Mouse (Mus musculus) hindlimb bud, embryonic 11.5 days (tissue): ENCODE data around the gene Mcrip2.
A peak's percentile ranks its signal among the peaks of the same experiment; 100 is the strongest.
"Not testable (repeated sequence)": the region's sequence is repeated elsewhere in the genome, so short reads cannot be mapped to it uniquely, and the experiment has no call there.

ENCODE experiments used
- DNase-seq: peaks from one replicate; pipeline ENCODE4 v3.0.0-alpha.2; 2012; ENCODE audit warnings: low read depth, low spot score; ENCODE audit errors: extremely low spot score

Mcrip2 gene

DNA sequence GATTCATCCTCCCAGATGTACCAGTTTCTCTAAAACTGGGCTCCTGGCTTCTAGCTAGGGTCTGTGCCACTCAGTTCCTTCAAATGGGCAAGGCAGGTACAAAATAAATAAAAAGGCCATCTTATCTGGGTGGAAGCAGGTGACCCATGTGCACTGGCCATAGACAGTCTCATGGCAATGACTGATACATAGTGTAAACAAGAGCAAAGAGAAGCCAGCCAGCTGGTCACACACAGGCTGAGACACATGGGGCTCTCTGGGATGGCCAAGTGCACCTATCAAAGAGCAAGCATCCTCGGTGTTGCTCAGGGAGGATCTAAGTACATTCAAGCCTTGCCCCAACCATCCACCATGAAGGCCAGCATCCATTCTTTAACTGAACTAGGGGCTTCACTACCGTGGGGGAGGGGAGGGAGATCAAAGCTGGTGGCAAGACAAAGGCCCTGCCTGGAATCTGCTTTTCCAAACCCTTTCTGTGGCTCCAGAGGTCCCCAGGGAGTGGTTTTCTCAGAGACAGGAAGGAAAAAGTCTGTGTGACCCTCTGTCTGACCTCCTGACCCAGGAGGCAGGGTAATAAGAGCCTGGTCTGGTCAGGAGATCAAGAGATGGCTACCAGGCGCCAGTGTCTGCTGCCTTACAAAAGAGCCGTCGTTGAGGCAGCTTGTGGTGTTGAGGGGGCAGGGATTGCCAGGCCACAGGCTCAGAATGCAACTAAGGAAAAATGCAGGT is 12.5 kb upstream of the Mcrip2 start:
- DNase-seq = no peak

DNA sequence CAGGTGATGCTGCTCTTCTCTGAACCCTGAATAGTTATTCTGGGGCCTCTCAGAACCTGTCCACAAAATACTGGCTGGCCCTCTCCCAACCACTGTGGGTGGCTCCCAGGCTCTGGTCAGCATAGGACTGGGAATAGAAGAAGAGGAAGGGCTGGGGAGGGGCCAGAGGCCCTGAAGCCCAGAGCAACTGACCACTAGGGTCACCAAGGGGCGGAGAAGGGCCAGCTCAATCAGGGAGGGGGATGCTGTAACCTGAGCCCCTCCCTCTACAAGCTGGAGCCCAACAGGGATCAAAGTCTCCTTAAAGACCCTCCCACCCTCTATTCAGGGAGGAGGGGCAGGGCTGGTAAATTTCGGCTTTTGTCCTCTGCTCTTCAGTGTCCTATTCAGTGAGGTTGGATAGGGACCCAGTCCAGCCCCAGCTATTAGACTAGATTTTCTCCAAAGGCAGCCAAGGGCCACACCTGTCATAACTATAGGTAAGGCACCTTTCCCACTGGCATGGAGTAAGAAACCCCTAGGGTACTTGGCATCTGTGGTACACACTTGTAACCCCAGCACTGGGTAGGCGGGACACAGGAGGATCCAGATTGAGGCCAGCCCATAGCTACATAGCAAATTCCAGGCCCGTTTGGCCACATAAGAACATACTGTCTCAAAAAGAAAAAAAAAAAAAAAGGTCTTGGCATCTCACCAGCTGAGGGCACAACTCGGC is 11.8 kb upstream of the Mcrip2 start, which contains the start of gene Wfikkn1:
Wfikkn1 (minus strand) TSS at position 663 of the 715 bp plus-strand sequence.
- DNase-seq = no peak

GRCm38 (mm10) chr17:25879750-25880149 is 11.2 kb upstream of the Mcrip2 start:
- no peak for DNase-seq

GRCm38 (mm10) chr17:25879261-25879660 is 10.7 kb upstream of the Mcrip2 start:
- DNase-seq = no peak

GRCm38 (mm10) chr17:25878611-25879180 is 10.1 kb upstream of the Mcrip2 start:
- no peak for DNase-seq

GRCm38 (mm10) chr17:25877741-25878610 is 9.4 kb upstream of the Mcrip2 start:
- no peak for DNase-seq

- DNase-seq = no peak
Measured at GRCm38 (mm10) chr17:25877025-25877424, 8.5 kb upstream of the Mcrip2 start.

DNA sequence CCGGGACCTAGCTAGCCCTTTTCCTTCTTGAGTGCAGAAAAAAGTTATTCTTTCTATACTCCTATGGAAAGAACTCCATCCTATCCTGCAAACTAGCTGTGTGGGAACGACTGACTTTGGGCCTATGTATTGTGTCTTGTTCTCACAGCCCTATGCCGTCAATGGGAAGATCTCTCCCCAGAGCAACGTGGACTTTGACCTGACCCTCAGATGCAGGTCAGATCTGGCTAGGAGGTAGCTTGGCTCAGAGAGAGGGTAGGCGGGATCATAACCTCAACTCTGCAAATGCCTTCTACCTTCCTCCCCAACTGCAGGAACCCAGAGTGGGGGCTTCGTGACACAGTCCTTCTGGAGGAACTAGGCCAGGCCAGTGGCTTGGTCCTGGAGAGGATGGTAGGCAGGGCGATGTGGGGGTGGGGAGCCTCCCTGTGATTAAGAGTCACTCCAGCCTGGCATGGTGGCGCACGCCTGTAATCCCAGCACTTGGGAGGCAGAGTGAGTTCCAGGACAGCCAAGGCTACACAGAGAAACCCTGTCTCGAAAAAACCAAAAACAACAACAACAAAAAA is 7.9 kb upstream of the Mcrip2 start:
- DNase-seq = no peak

DNA sequence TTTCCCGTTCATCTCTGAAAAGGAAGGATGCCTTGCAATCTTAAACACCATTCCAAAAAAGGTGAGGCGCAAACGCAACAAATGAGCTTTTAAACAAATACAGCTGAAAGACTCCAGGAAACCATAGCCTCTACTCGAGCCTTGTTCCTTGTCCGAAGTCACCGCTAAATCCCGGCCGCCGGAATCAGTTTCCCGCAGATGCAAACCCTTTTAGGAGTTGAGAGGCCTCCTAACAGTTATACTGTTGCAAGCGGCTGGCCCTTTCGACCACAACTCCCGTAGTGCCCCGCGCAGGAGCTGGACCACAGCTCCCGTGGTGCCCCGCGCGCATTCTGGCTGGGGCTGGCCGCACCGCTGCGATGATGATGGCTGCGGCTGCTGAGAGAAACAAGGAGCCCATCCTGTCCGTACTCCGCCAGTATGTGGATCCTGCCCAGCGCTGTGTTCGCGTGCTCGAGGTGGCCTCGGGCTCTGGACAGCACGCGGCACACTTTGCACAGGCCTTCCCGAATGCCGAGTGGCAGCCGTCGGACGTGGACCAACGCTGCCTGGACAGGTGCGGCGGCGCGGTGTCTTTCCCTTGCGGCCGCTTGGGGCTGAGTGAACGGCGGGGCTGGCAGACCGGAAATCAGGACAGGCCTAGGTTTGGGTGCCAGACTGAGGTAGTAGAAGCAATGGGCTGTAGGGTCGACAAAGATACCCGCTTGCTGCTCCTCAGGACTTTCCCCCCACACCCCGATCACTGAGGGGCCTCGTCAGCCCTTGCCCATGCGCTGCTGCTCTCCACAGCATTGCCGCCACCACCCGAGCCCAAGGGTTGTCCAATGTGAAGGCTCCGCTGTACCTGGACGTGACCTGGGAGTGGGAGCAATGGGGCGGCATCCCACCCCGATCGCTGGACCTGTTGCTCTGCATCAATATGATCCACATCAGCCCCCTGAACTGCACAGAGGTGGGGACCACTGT is 6.9 kb upstream of the Mcrip2 start:
- DNase-seq = no peak

- DNase-seq = peak; percentile 96
Measured at GRCm38 (mm10) chr17:25874721-25875170, 6.2 kb upstream of the Mcrip2 start, which contains the start of gene Mettl26. TSS of gene Mettl26 (plus strand) at chr17:25875074.

DNA sequence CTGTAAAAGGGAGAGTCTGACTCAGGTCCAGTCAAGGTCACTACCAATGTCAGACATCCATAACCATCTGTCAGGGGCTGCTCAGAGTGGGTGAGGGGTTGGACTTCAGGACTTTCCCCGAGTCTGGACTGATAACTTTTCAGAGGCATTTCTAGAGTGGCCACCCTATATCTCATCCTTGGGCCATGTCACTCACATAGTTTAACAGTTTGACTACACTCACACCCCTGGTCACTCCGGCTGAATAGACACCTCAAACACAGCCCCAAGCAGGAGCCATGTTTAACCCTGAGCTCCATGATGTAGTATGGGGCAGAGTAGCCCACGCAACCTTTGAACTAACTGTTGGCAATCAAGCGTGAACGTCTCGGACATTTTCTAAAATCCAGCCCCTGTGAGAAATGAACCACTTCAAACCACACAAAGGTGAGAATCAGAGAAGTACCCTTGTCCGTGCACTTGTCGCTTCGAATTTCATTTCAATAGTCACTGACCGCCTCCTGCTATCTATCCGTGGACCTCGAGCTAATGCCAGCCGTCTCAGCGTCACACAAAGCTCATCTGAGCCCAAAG is 5.7 kb upstream of the Mcrip2 start:
- DNase-seq = no peak

DNA sequence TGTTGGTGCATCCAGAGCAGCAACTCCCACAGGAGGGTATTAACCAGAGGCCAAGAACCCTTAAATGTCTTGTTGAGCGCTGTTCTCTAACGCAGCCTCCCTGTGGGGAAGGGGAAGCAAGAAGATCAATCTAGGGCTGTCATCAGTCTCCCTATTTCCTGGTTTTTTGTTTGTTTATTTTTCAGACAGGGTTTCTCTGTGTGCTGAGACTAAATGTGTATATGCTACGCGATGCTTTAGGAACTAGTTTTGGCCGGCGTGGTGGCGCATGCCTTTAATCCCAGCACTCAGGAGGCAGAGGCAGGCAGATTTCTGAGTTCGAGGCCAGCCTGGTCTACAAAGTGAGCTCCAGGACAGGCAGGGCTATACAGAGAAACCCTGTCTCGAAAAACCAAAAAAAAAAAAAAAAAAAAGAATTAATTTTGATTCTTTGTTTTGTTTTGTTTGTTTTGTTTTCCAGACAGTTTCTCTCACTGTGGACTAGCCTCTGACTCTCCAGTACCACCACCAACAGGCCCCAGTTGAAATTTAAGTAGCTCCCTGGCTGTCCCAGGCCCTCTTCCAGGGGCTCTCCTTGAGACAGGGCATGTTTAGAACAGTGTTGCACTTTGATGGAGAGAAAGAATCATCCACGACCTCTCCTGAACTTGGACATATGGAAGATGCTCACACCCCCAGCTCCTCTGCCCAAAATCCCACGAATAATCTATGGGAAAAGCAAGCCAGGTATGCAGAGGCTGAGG is 5.0 kb upstream of the Mcrip2 start:
- DNase-seq = no peak

- DNase-seq = no peak
Measured at GRCm38 (mm10) chr17:25872676-25873075, 4.1 kb upstream of the Mcrip2 start.

DNA sequence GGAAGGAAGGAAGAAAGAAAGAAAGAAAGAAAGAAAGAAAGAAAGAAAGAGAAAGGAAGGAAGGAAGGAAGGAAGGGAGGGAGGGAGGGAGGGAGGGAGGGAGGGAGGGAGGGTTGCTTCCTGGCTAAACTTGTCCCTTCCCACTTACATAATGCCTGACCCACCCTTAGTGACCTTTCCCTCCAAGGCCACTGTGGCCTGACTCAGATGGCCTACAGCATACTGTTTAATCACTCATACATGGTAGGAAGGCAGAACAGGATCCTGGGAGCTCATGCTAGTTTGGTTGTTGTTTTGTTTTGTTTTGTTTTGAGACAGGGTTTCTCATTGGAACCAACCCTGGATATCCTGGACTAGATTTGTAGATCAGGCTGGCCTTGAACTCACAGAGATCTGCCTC is 3.0 kb upstream of the Mcrip2 start:
- DNase-seq = not testable (repeated sequence)

GRCm38 (mm10) chr17:25869954-25870353 is 1.4 kb upstream of the Mcrip2 start:
- DNase-seq = no peak

GRCm38 (mm10) chr17:25869498-25869897 is 934 bp upstream of the Mcrip2 start:
- DNase-seq = no peak

GRCm38 (mm10) chr17:25867836-25868600 is 546 bp downstream of the Mcrip2 start:
- no peak for DNase-seq

DNA sequence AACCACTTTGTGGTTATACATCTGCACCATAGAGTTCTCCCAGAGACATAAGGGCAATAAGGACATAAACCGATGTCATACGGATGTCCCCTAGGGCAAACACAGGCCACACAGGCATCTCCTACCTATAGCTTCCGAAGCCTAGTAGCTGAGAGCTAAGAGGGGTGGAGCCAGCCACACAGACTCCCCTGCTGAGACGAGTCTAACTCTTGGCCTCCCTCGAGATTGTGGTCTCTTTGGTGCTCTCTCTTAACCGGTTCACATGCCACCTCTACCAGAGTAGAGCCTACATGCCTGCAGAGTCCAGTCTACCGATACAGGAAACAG is 1.1 kb downstream of the Mcrip2 start:
- no peak for DNase-seq
